Mouse (Mus musculus) C2C12 (cell line): ENCODE measurements around the gene Rp9.

Source experiments
- CTCF ChIP-seq: IDR thresholded peaks from one replicate; pipeline ENCODE4 v1.5.1; 2011; ENCODE audit not compliant: control insufficient read depth, insufficient read depth, insufficient read length
- MAX ChIP-seq: IDR thresholded peaks from one replicate; pipeline ENCODE4 v1.6.1; 2011; ENCODE audit warnings: mild to moderate bottlenecking, control low read depth
- MYOG ChIP-seq: IDR thresholded peaks from one replicate; pipeline ENCODE4 v1.6.1; 2011; ENCODE audit not compliant: control insufficient read depth, insufficient read length; ENCODE audit errors: extremely low read depth
- USF1 ChIP-seq: IDR thresholded peaks from one replicate; pipeline ENCODE4 v1.6.1; 2011; ENCODE audit warnings: low read depth, mild to moderate bottlenecking, control low read depth, moderate library complexity

DNA sequence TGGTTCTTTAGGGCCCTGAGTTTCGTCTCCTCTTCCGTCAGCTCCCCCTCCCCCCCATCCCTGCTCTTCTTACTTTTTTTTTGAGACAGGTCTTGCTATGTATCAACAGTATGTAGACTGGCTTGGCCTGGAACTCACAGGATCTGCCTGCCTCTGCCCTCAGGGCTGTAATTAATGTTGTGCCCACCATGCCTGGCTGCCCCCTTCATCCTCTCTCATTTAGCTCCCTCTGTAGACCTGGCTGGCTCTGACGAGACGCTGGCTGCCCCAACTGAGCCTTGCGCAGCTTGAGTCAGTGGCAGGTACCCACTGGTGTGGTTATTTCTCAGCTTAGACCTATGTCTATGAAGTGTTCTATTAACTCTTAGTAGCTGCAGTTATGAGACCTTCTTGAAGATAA, 34.0 kb upstream of the Rp9 start:
- TF ChIP-seq CTCF = no peak
- no peak for TF ChIP-seq MAX
- TF ChIP-seq MYOG = no peak
- no peak for TF ChIP-seq USF1
